In genomic region chr1:120368138-120368537, GRCm38 (mm10) we compare ENCODE assay signal across 19 mouse cellular contexts. TPM values are rescaled to one million over a fixed set of nuclear protein-coding genes. Genes with fewer than 3 reads are reported as not detected.
DNase-seq lines count a peak whose midpoint lies in the region; ATAC-seq and TF ChIP-seq lines count a peak whose summit lies in the region.
"Had no signal": no experiment of that assay in that cellular context is flagged by ENCODE, and none has a peak within 500 bp of the region (broad histone marks: within the 10 kb centered on the region; RNA-seq: fewer than 3 reads in every experiment).

No protein-coding gene starts in this region.

- no peak for TF ChIP-seq POLR2A in CH12.LX (IDR thresholded peaks at IDR 0.05; ENCODE audit: low read depth, low read length)

- in situ Hi-C loops in CH12.LX (cut with MboI; ENCODE audit: low pct_ligation_motif_present, low pct_unique_long_range_greater_than_20kb, low sequenced_read_pairs): no loop called here

- no peaks in the 10 kb centered on the region for H3K4me1 ChIP-seq in hindbrain, postnatal 0 days (ENCODE audit: insufficient read depth, low read length)
- H3K4me1 ChIP-seq in hindbrain, embryonic 16.5 days (ENCODE audit: control insufficient read depth, insufficient read depth, low read depth, low read length): no peaks in the 10 kb centered on the region
- H3K4me1 ChIP-seq in liver, postnatal 0 days (ENCODE audit: insufficient read depth): no peaks in the 10 kb centered on the region
- H3K4me1 ChIP-seq in liver, embryonic 11.5 days (replicated peaks; ENCODE audit: control insufficient read depth, insufficient read depth, low read length): no peaks in the 10 kb centered on the region
- H3K4me1 ChIP-seq in CH12.LX (ENCODE audit: control insufficient read depth in 1 of 2, insufficient read depth in 2 of 2): peaks cover 0 to 27% of the 10 kb centered on the region in 2 experiments; a peak in 3 of 4 replicates
- H3K4me1 ChIP-seq: embryonic facial prominence, embryonic 13.5 days; liver, embryonic 13.5 days; neural tube, embryonic 13.5 days had no signal

- H3K9ac ChIP-seq in hindbrain, postnatal 0 days (replicated peaks; ENCODE audit: low read length): no peak overlapping the region
- no peak overlapping the region for H3K9ac ChIP-seq in hindbrain, embryonic 16.5 days (ENCODE audit: low read depth, low read length)
- no peak overlapping the region for H3K9ac ChIP-seq in liver, postnatal 0 days (replicated peaks)
- H3K9ac ChIP-seq in liver, embryonic 11.5 days (ENCODE audit: low read depth, low read length): no peak overlapping the region
- no peak overlapping the region for H3K9ac ChIP-seq in CH12.LX (ENCODE audit: insufficient read depth, low read depth)
- H3K9ac ChIP-seq: embryonic facial prominence, embryonic 13.5 days; liver, embryonic 13.5 days; neural tube, embryonic 13.5 days had no signal

- TF ChIP-seq EP300 in liver, postnatal 0 days (IDR thresholded peaks at IDR 0.05; ENCODE audit: low read depth): no peak
- TF ChIP-seq EP300 in CH12.LX (IDR thresholded peaks at IDR 0.05; ENCODE audit: low read length): no peak

- no peak for DNase-seq in hindbrain, postnatal 0 days (ENCODE audit: low spot score)
- DNase-seq in liver, postnatal 0 days: no peak
- no peak for DNase-seq in liver, embryonic 11.5 days (ENCODE audit: low spot score)
- DNase-seq in CH12.LX (ENCODE audit: extremely low read depth) (peak; percentile 26), NIH3T3 (ENCODE audit: low read depth) (peak; percentile 17)
- no peak for DNase-seq in B cell, adult 2 months
- no peak for DNase-seq in ovary, adult 18-20 months (ENCODE audit: low spot score)
- DNase-seq: adrenal gland, postnatal 25 days; cerebellum, adult 9-10 months; gastrocnemius, postnatal 14 days; kidney, postnatal 36 days; liver, embryonic 13.5 days; lung, postnatal 14 days had no signal

- ATAC-seq in hindbrain, postnatal 0 days: no peak
- no peak for ATAC-seq in hindbrain, embryonic 16.5 days
- ATAC-seq in liver, postnatal 0 days: no peak
- ATAC-seq in liver, embryonic 11.5 days (replicated peaks; ENCODE audit: low FRiP score): no peak

- dilution Hi-C loops in CH12.LX (cut with MboI; ENCODE audit: extremely low pct_ligation_motif_present, extremely low pct_unique_long_range_greater_than_20kb, low sequenced_read_pairs): no loop called here

- no peaks in the 10 kb centered on the region for H3K27me3 ChIP-seq in hindbrain, postnatal 0 days (ENCODE audit: insufficient read depth, low read length)
- H3K27me3 ChIP-seq in hindbrain, embryonic 16.5 days (replicated peaks; ENCODE audit: control insufficient read depth, insufficient read depth, low read length): no peaks in the 10 kb centered on the region
- no peaks in the 10 kb centered on the region for H3K27me3 ChIP-seq in liver, postnatal 0 days (ENCODE audit: insufficient read depth, low read length)
- no peaks in the 10 kb centered on the region for H3K27me3 ChIP-seq in liver, embryonic 11.5 days (replicated peaks; ENCODE audit: control insufficient read depth, insufficient read depth, low read length)
- no peaks in the 10 kb centered on the region for H3K27me3 ChIP-seq in CH12.LX (replicated peaks)
- H3K27me3 ChIP-seq: embryonic facial prominence, embryonic 13.5 days; liver, embryonic 13.5 days; neural tube, embryonic 13.5 days had no signal

- no peaks in the 10 kb centered on the region for H3K36me3 ChIP-seq in hindbrain, postnatal 0 days (ENCODE audit: insufficient read depth, low read length)
- H3K36me3 ChIP-seq in hindbrain, embryonic 16.5 days (ENCODE audit: control insufficient read depth, insufficient read depth, low read length): no peaks in the 10 kb centered on the region
- H3K36me3 ChIP-seq in liver, postnatal 0 days (replicated peaks; ENCODE audit: insufficient read depth, low read length): no peaks in the 10 kb centered on the region
- H3K36me3 ChIP-seq in liver, embryonic 11.5 days (ENCODE audit: control insufficient read depth, insufficient read depth, low read length): no peaks in the 10 kb centered on the region
- H3K36me3 ChIP-seq in CH12.LX (replicated peaks in 1 of 2; ENCODE audit: control insufficient read depth in 1 of 2, insufficient read depth in 1 of 2, low read length in 1 of 2): no peaks in the 10 kb centered on the region
- H3K36me3 ChIP-seq: embryonic facial prominence, embryonic 13.5 days; liver, embryonic 13.5 days; neural tube, embryonic 13.5 days had no signal

- no peak overlapping the region for H3K4me3 ChIP-seq in hindbrain, postnatal 0 days (ENCODE audit: low read length)
- H3K4me3 ChIP-seq in hindbrain, embryonic 16.5 days (ENCODE audit: low read length): no peak overlapping the region
- no peak overlapping the region for H3K4me3 ChIP-seq in liver, postnatal 0 days (ENCODE audit: low read depth, low read length)
- no peak overlapping the region for H3K4me3 ChIP-seq in liver, embryonic 11.5 days (ENCODE audit: low read depth, low read length)
- H3K4me3 ChIP-seq in CH12.LX (replicated peaks in 1 of 3; ENCODE audit: low read depth in 2 of 3, low read length in 2 of 3, poor library complexity in 1 of 3): no peak overlapping the region
- H3K4me3 ChIP-seq: embryonic facial prominence, embryonic 13.5 days; liver, embryonic 13.5 days; neural tube, embryonic 13.5 days had no signal

- H3K4me2 ChIP-seq in hindbrain, postnatal 0 days (ENCODE audit: low read depth, low read length): no peak overlapping the region
- no peak overlapping the region for H3K4me2 ChIP-seq in hindbrain, embryonic 16.5 days (ENCODE audit: low read length)
- no peak overlapping the region for H3K4me2 ChIP-seq in liver, postnatal 0 days (ENCODE audit: low read depth, low read length)
- H3K4me2 ChIP-seq in liver, embryonic 11.5 days: no peak overlapping the region
- H3K4me2 ChIP-seq in CH12.LX (ENCODE audit: insufficient read depth, low read depth, poor library complexity, severe bottlenecking): no peak overlapping the region
- H3K4me2 ChIP-seq: embryonic facial prominence, embryonic 13.5 days; liver, embryonic 13.5 days; neural tube, embryonic 13.5 days had no signal

- TF ChIP-seq CTCF in hindbrain, postnatal 0 days (IDR thresholded peaks at IDR 0.05; ENCODE audit: low read depth): peak; percentile 36
- peak; percentile 41 for TF ChIP-seq CTCF in liver, postnatal 0 days (IDR thresholded peaks at IDR 0.05; ENCODE audit: low read depth)
- TF ChIP-seq CTCF in CH12.LX (conservative IDR thresholded peaks at IDR 0.05 in 1 of 2, IDR thresholded peaks at IDR 0.05 in 1 of 2; ENCODE audit: low read depth in 2 of 2, low read length in 2 of 2): peak; percentile 42 to 67; a peak in 3 of 4 replicates

- H3K27ac ChIP-seq in hindbrain, postnatal 0 days: no peak overlapping the region
- no peak overlapping the region for H3K27ac ChIP-seq in hindbrain, embryonic 16.5 days (ENCODE audit: low read depth, low read length)
- no peak overlapping the region for H3K27ac ChIP-seq in liver, postnatal 0 days (ENCODE audit: low read depth)
- no peak overlapping the region for H3K27ac ChIP-seq in liver, embryonic 11.5 days (ENCODE audit: low read depth, low read length)
- H3K27ac ChIP-seq in CH12.LX (ENCODE audit: insufficient read depth, low read depth): no peak overlapping the region
- H3K27ac ChIP-seq: embryonic facial prominence, embryonic 13.5 days; liver, embryonic 13.5 days; neural tube, embryonic 13.5 days had no signal

- WGBS in hindbrain, postnatal 0 days: 80% methylated on average over 3 of the region's 3 CpGs
- 73% methylated on average over 3 of the region's 3 CpGs for WGBS in hindbrain, embryonic 16.5 days
- 64% methylated on average over 3 of the region's 3 CpGs for WGBS in liver, postnatal 0 days (ENCODE audit: insufficient replicate concordance)
- WGBS in liver, embryonic 11.5 days: 69% methylated on average over 3 of the region's 3 CpGs

- no peaks in the 10 kb centered on the region for H3K9me3 ChIP-seq in hindbrain, postnatal 0 days (ENCODE audit: low read length)
- H3K9me3 ChIP-seq in hindbrain, embryonic 16.5 days (ENCODE audit: control insufficient read depth, low read length): no peaks in the 10 kb centered on the region
- H3K9me3 ChIP-seq in liver, postnatal 0 days (ENCODE audit: low read length): no peaks in the 10 kb centered on the region
- H3K9me3 ChIP-seq in liver, embryonic 11.5 days (ENCODE audit: control insufficient read depth, low read length): no peaks in the 10 kb centered on the region
- no peaks in the 10 kb centered on the region for H3K9me3 ChIP-seq in CH12.LX (replicated peaks; ENCODE audit: low read length)
- H3K9me3 ChIP-seq: embryonic facial prominence, embryonic 13.5 days; liver, embryonic 13.5 days; neural tube, embryonic 13.5 days had no signal

- peak; percentile 58 for TF ChIP-seq RAD21 in CH12.LX (IDR thresholded peaks at IDR 0.05; ENCODE audit: low read depth, low read length)

- H3K79me2 ChIP-seq in CH12.LX (replicated peaks; ENCODE audit: control insufficient read depth, extremely low read depth, insufficient read depth, poor library complexity, severe bottlenecking): no peaks in the 10 kb centered on the region

TF ChIP-seq in CH12.LX, 34 proteins besides CTCF, POLR2A, EP300 and RAD21 (continues in another document):
- no peak for TF ChIP-seq KAT2A (IDR thresholded peaks at IDR 0.05; ENCODE audit: insufficient replicate concordance, low read length)
- TF ChIP-seq BHLHE40 (IDR thresholded peaks at IDR 0.05; ENCODE audit: low read depth, low read length): no peak
- TF ChIP-seq ZNF384 (IDR thresholded peaks at IDR 0.05; ENCODE audit: low read depth, low read length): no peak
- no peak for TF ChIP-seq JUND (conservative IDR thresholded peaks at IDR 0.05; ENCODE audit: low read depth, low read length)
- no peak for TF ChIP-seq TBP (conservative IDR thresholded peaks at IDR 0.05; ENCODE audit: low read depth, low read length)
- TF ChIP-seq SMC3 (IDR thresholded peaks at IDR 0.05; ENCODE audit: low read depth, low read length): peak; percentile 73
- TF ChIP-seq RCOR1 (conservative IDR thresholded peaks at IDR 0.05; ENCODE audit: low read depth, low read length): no peak
- TF ChIP-seq NELFE (IDR thresholded peaks at IDR 0.05; ENCODE audit: low read depth, low read length): no peak
- TF ChIP-seq MAX (IDR thresholded peaks at IDR 0.05; ENCODE audit: low read length): no peak
- peak; percentile 39; the same call in 1 of the 2 replicates for TF ChIP-seq ZC3H11A (IDR thresholded peaks at IDR 0.05; ENCODE audit: low read depth, low read length)
- no peak for TF ChIP-seq NRF1 (IDR thresholded peaks at IDR 0.05; ENCODE audit: low read depth, low read length)
- no peak for TF ChIP-seq HCFC1 (IDR thresholded peaks at IDR 0.05; ENCODE audit: low read depth, low read length)

RNA-seq across cellular contexts. Expression of gene C1ql2, which starts 27.8 kb away (rescaled TPM):
- 10.6 and 13.5 TPM in 2 replicates for total RNA-seq in hindbrain, postnatal 0 days (2014; rRNA removed)
- polyA plus RNA-seq in hindbrain, postnatal 0 days (2015; fragmentation: Nextera tagmentation; extraction: Ambion mirVana): 7.0 and 7.9 TPM in 2 replicates
- 5.4 and 5.8 TPM in 2 replicates for polyA plus RNA-seq in hindbrain, embryonic 16.5 days (2015; fragmentation: Nextera tagmentation; extraction: Ambion mirVana)
- not detected in 2 replicates for polyA plus RNA-seq in liver, postnatal 0 days (2015; fragmentation: Nextera tagmentation; extraction: Ambion mirVana)
- not detected in 2 replicates for polyA plus RNA-seq in liver, embryonic 11.5 days (2014; fragmentation: Nextera tagmentation; extraction: Ambion mirVana)
- total RNA-seq in CH12.LX (2012; rRNA removed): not detected in 2 replicates
- not detected in 2 replicates for total RNA-seq in CH12.LX (2014; rRNA removed)
- polyA plus RNA-seq in CH12.LX (2012; ENCODE audit: insufficient read length, low read depth): not detected in 2 replicates
- total RNA-seq: adrenal gland, postnatal 25 days; gastrocnemius, postnatal 14 days had no signal
- polyA plus RNA-seq: C2C12; heart, postnatal 0 days; intestine, embryonic 14.5 days; liver, embryonic 13.5 days had no signal

Comparison
In these comparisons a context has a peak if more than half of its experiments do, and no peak if none do; other contexts are left out.
1. DNase-seq: peak in CH12.LX (single experiment) and NIH3T3 (single experiment); none in hindbrain, postnatal 0 days (single experiment), liver, postnatal 0 days (single experiment), liver, embryonic 11.5 days (single experiment), B cell, adult 2 months (0 of 2) and ovary, adult 18-20 months (single experiment).
2. Peak in every context shown above with its lines, with median percentiles within 50 percentile points of each other: CTCF ChIP-seq.